Mouse (Mus musculus) liver, embryonic 15.5 days (tissue): ENCODE measurements around the gene Bnip3. TPM values are rescaled to one million over a fixed set of nuclear protein-coding genes. Genes with fewer than 3 reads are reported as not detected.

ENCODE experiments used
- ATAC-seq: fragments of 200-750 bp; cut with Nextera tagmentation; 2 replicates; pipeline ENCODE4 v1.8.0; 2017; ENCODE audit warnings: moderate number of reproducible peaks, mild to moderate bottlenecking, moderate library complexity; ENCODE audit not compliant: insufficient read depth
- H3K27ac ChIP-seq: fragments of 300-500 bp; sonication (generic); replicated peaks from 2 replicates; pipeline ENCODE4 v1.5.1; 2015; ENCODE audit warnings: mild to moderate bottlenecking, inconsistent platforms
- H3K27me3 ChIP-seq: fragments of 300-500 bp; sonication (generic); 2 replicates; pipeline ENCODE4 v1.6.1; 2015; ENCODE audit warnings: mild to moderate bottlenecking, inconsistent platforms
- H3K36me3 ChIP-seq: fragments of 300-500 bp; sonication (generic); replicated peaks from 2 replicates; pipeline ENCODE4 v1.6.1; 2015; ENCODE audit warnings: moderate library complexity, mild to moderate bottlenecking, inconsistent platforms
- H3K4me1 ChIP-seq: fragments of 300-500 bp; sonication (generic); replicated peaks from 2 replicates; pipeline ENCODE4 v1.6.1; 2015; ENCODE audit warnings: inconsistent platforms
- H3K4me2 ChIP-seq: fragments of 300-500 bp; sonication (generic); 2 replicates; pipeline ENCODE4 v1.6.1; 2015; ENCODE audit warnings: moderate library complexity, mild to moderate bottlenecking, inconsistent platforms
- H3K4me3 ChIP-seq: fragments of 300-500 bp; sonication (generic); replicated peaks from 2 replicates; pipeline ENCODE4 v1.5.1; 2015; ENCODE audit warnings: mild to moderate bottlenecking, inconsistent platforms
- H3K9ac ChIP-seq: fragments of 300-500 bp; sonication (generic); 2 replicates; pipeline ENCODE4 v1.6.1; 2015; ENCODE audit warnings: moderate library complexity, mild to moderate bottlenecking, inconsistent platforms
- H3K9me3 ChIP-seq: fragments of 300-500 bp; sonication (generic); replicated peaks from 2 replicates; pipeline ENCODE4 v1.6.1; 2016; ENCODE audit warnings: inconsistent platforms
- WGBS: fragments of 180-500 bp; shearing (Covaris S2); methylation state at CpG from one replicate; pipeline ENCODE4 v1.1.7; 2015; ENCODE audit warnings: mixed read lengths; ENCODE audit not compliant: insufficient replicate concordance; 5-methylcytosine and 5-hydroxymethylcytosine counted together
- polyA plus RNA-seq: library from polyadenylated mRNA; unstranded; fragments of >200 nt; fragmentation: Nextera tagmentation; extraction: Ambion mirVana; gene quantifications from 2 replicates; pipeline ENCODE4 v1.2.1, GENCODE M21; 2015

Gene Bnip3
- polyA plus RNA-seq, 1 experiment from 2014 or later: 119 TPM

- H3K4me3 ChIP-seq: no peak overlapping the region
- no peaks in the 10 kb centered on the region for H3K36me3 ChIP-seq
- H3K4me2 ChIP-seq: no peak overlapping the region
- no peaks in the 10 kb centered on the region for H3K4me1 ChIP-seq
- no peaks in the 10 kb centered on the region for H3K9me3 ChIP-seq
- WGBS: 51% methylated on average over 3 of the region's 3 CpGs
- H3K27ac ChIP-seq: no peak overlapping the region
- ATAC-seq: no peak
- peaks cover 24% of the 10 kb centered on the region for H3K27me3 ChIP-seq
- no peak overlapping the region for H3K9ac ChIP-seq
Measured at GRCm38 (mm10) chr7:138934523-138934922, 25.2 kb upstream of the Bnip3 start.

DNA sequence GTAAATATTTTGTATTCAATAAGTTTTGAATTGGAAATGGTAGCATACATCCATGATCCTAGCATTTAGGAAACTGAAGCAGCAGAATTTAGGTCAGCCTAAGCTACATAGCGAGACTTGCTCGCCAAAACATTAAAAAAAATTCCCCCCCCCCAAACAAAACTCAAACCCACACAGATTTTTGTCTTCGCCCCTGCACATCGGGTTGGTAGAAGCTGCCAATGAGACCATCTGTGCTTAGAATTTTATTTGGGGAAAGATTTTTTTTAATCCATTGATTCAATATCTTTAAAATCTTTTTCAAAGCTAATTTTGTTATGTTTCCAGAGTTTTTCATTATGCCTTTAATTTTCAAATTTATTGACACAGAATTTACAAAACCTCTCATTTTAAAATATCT is 19.1 kb upstream of the Bnip3 start:
- H3K4me2 ChIP-seq: no peak overlapping the region
- H3K36me3 ChIP-seq: no peaks in the 10 kb centered on the region
- WGBS: 76% methylated on average over 4 of the region's 4 CpGs
- H3K27ac ChIP-seq: no peak overlapping the region
- no peaks in the 10 kb centered on the region for H3K9me3 ChIP-seq
- H3K4me3 ChIP-seq: no peak overlapping the region
- no peaks in the 10 kb centered on the region for H3K27me3 ChIP-seq
- no peaks in the 10 kb centered on the region for H3K4me1 ChIP-seq
- H3K9ac ChIP-seq: no peak overlapping the region
- ATAC-seq: no peak

- no peak overlapping the region for H3K9ac ChIP-seq
- ATAC-seq: no peak
- WGBS: 3% methylated on average over 3 of the region's 3 CpGs
Measured at GRCm38 (mm10) chr7:138923756-138924425, 14.6 kb upstream of the Bnip3 start.

DNA sequence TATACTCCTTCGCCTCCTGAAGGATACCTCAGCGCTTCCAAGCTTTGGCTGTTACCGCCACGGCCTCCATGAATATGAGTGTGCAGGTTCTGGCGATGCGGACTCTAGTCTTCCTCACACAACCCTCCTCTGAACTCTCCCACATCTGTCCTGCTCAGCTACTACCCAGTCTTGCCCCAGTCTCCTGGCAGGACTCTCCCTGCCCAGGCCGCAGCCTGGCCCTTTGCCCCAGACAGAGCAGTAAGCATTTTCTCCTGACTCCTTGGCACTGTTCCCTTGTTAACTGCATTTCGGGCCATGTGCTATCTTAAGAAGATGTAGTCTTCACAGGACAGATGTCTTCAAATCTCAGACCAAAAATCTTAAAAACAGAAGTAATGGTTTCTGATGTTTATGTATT is 12.3 kb upstream of the Bnip3 start:
- no peak overlapping the region for H3K27ac ChIP-seq
- 82% methylated on average over 8 of the region's 8 CpGs for WGBS
- ATAC-seq: no peak
- peaks cover 16% of the 10 kb centered on the region for H3K4me1 ChIP-seq
- H3K4me3 ChIP-seq: no peak overlapping the region
- H3K27me3 ChIP-seq: no peaks in the 10 kb centered on the region
- H3K36me3 ChIP-seq: no peaks in the 10 kb centered on the region
- no peak overlapping the region for H3K4me2 ChIP-seq
- no peaks in the 10 kb centered on the region for H3K9me3 ChIP-seq
- no peak overlapping the region for H3K9ac ChIP-seq

More at GRCm38 (mm10) chr7:138923756-138924425, 14.6 kb upstream of the Bnip3 start:
- Histone ChIP-seq H3K27me3 (no peaks in the 10 kb centered on the region), H3K4me2 (no peak overlapping the region), H3K4me1 (peaks cover 15% of the 10 kb centered on the region), H3K27ac (no peak overlapping the region), H3K9me3 (no peaks in the 10 kb centered on the region), H3K4me3 (no peak overlapping the region), H3K36me3 (no peaks in the 10 kb centered on the region)

DNA sequence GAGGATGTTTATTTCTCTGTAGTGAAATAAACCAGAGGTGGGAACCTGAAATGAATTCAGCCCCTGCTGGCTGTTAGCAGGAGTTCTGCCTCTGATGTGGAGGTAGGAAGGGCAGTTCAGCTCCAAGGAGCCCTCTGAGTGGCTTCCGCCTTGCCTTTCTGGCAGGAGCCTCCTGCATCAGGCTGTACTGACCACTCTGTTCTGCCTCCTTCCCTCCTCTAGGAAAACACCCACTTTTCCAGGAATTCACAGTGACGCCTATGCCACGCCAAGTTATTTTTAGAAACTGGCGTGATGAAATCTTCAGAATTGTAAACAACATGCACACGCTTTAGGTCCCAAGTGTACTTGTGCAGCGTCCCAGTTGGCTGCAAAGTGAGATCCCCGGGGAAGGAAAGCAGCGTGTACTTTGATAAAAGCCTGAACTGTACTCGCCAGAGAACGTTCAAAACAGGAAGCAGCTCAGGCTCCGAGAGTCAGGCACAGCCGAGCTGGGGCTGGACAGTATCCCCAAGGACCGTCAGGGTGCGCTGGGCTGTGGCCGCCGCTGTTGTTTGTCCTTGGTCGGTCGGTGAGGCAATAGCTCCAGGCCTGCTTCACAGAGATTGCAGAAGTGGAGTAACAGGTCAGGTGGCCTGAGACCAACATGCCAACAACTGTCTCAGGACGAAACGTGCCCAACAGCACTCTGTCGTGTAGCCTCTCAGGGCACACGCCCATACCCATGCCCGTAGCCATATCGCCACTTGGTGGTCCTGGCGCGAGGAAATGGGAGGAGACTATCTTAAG is 10.0 kb upstream of the Bnip3 start:
- no peaks in the 10 kb centered on the region for H3K9me3 ChIP-seq
- peaks cover 16% of the 10 kb centered on the region for H3K4me1 ChIP-seq
- H3K36me3 ChIP-seq: no peaks in the 10 kb centered on the region
- H3K27ac ChIP-seq: peak overlapping the region; percentile 77
- H3K4me3 ChIP-seq: peak overlapping the region; percentile 46
- H3K9ac ChIP-seq: 0 out of 2 replicates have a peak overlapping the region, but pooled peaks have one; percentile 33
- peak overlapping the region; percentile 68 for H3K4me2 ChIP-seq
- H3K27me3 ChIP-seq: no peaks in the 10 kb centered on the region
- 1% methylated on average over 26 of the region's 26 CpGs for WGBS
- peak; percentile 83 for ATAC-seq

- H3K4me3 ChIP-seq: no peak overlapping the region
- no peak for ATAC-seq
- H3K4me2 ChIP-seq: no peak overlapping the region
- no peaks in the 10 kb centered on the region for H3K9me3 ChIP-seq
- 0 out of 2 replicates have a peak overlapping the region, but pooled peaks have one; percentile 19 for H3K27ac ChIP-seq
- H3K4me1 ChIP-seq: peaks cover 26% of the 10 kb centered on the region
- WGBS: 48% methylated on average over 3 of the region's 3 CpGs
- H3K27me3 ChIP-seq: no peaks in the 10 kb centered on the region
- no peaks in the 10 kb centered on the region for H3K36me3 ChIP-seq
- H3K9ac ChIP-seq: no peak overlapping the region
Measured at GRCm38 (mm10) chr7:138913616-138914015, 4.3 kb upstream of the Bnip3 start.

GRCm38 (mm10) chr7:138910193-138910562 is 859 bp upstream of the Bnip3 start:
- Histone ChIP-seq H3K4me2 (peak overlapping the region; percentile 93), H3K9me3 (no peaks in the 10 kb centered on the region), H3K27ac (peak overlapping the region; percentile 87), H3K4me3 (peak overlapping the region; percentile 78), H3K36me3 (no peaks in the 10 kb centered on the region), H3K27me3 (no peaks in the 10 kb centered on the region), H3K4me1 (peaks cover 56% of the 10 kb centered on the region), H3K9ac (peak overlapping the region; percentile 53)
- no peak for ATAC-seq
- WGBS: 23% methylated on average over 7 of the region's 7 CpGs

DNA sequence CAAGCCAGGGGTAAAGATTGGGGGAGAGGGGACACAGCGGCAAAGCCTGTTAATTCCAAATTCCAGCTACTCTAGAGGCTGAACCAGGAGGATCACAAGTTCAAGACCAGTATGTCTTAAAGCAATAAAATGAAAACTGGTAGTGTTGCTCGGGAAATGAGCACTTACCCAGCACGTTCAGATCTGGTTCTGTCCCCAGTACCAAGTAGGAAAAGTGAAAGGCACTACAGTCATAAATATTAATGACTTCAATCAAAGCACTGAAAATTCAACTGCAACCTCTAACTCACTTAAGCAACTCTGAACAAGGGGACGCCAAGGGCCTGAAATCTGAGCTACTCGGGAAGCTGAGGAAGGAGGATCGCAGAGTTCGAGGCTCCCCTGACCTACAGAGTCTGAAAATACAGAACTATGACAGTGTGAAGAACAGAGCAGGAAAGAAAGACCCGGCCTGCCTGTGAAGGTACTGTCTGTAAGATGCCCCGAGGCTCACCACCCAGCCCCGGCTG is 497 bp downstream of the Bnip3 start:
- ATAC-seq: peak; percentile 37
- Histone ChIP-seq H3K36me3 (no peaks in the 10 kb centered on the region), H3K4me3 (peak overlapping the region; percentile 78), H3K9ac (peak overlapping the region; percentile 92), H3K27ac (peak overlapping the region; percentile 84), H3K9me3 (no peaks in the 10 kb centered on the region), H3K27me3 (no peaks in the 10 kb centered on the region), H3K4me2 (peak overlapping the region; percentile 93), H3K4me1 (peaks cover 62% of the 10 kb centered on the region)
- 9% methylated on average over 10 of the region's 10 CpGs for WGBS

DNA sequence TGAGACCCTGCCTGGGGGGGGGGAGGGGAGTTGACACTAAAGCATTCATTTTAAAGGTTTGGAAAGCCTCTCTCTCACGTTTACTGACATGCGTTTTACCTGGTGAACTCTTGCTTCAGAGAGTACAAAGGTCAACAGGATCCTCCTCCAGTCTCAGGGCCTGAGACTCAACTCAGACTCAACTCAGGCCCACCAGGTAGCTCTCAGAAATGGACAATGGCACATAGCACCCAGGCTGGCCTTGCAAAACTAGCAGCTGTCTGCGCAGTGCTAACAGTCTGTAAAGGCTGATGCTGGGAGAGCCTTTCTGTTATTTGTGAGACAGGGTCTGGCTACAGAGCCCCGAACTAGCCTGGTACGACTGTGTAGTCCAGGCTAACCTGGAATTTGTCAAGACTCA is 1.3 kb downstream of the Bnip3 start:
- ATAC-seq: no peak
- peak overlapping the region; percentile 78 for H3K4me3 ChIP-seq
- no peaks in the 10 kb centered on the region for H3K9me3 ChIP-seq
- H3K36me3 ChIP-seq: no peaks in the 10 kb centered on the region
- H3K4me1 ChIP-seq: peaks cover 63% of the 10 kb centered on the region
- H3K27me3 ChIP-seq: no peaks in the 10 kb centered on the region
- WGBS: 73% methylated on average over 5 of the region's 5 CpGs
- peak overlapping the region; percentile 93 for H3K4me2 ChIP-seq
- H3K27ac ChIP-seq: peak overlapping the region; percentile 84
- H3K9ac ChIP-seq: peak overlapping the region; percentile 92; the same call in 1 of the 2 replicates

GRCm38 (mm10) chr7:138907043-138907442 is 2.3 kb downstream of the Bnip3 start:
- peaks cover 70% of the 10 kb centered on the region for H3K4me1 ChIP-seq
- no peaks in the 10 kb centered on the region for H3K27me3 ChIP-seq
- H3K9me3 ChIP-seq: no peaks in the 10 kb centered on the region
- peak overlapping the region; percentile 48 for H3K27ac ChIP-seq
- H3K9ac ChIP-seq: no peak overlapping the region
- peak overlapping the region; percentile 78 for H3K4me3 ChIP-seq
- ATAC-seq: peak; percentile 20
- H3K36me3 ChIP-seq: no peaks in the 10 kb centered on the region
- WGBS: 10% methylated on average over 7 of the region's 7 CpGs
- peak overlapping the region; percentile 55 for H3K4me2 ChIP-seq

DNA sequence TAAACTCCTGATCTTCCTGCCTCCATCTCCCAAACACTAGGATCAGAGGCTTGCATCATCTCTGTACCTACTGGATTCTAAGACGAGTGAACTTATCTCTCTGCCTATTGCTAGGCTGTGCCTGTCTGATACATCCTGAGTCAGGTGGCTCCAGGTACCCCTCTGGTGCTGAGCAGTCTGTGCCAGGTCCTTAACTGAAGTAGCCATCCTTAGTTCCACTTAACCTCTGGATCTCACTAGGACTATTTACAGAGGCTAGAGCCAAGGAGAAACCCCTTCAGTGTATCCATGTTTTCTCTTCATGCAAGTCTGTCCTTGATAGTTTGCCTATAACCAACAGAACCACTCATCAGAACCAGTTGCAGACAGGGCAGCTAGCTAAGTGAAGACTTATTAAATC is 2.9 kb downstream of the Bnip3 start:
- H3K36me3 ChIP-seq: no peaks in the 10 kb centered on the region
- peak overlapping the region; percentile 78 for H3K4me3 ChIP-seq
- 25% methylated on average over 1 of the region's 1 CpGs for WGBS
- no peak overlapping the region for H3K9ac ChIP-seq
- H3K4me1 ChIP-seq: peaks cover 71% of the 10 kb centered on the region
- no peaks in the 10 kb centered on the region for H3K9me3 ChIP-seq
- peak overlapping the region; percentile 48 for H3K27ac ChIP-seq
- ATAC-seq: no peak
- peak overlapping the region; percentile 55 for H3K4me2 ChIP-seq
- no peaks in the 10 kb centered on the region for H3K27me3 ChIP-seq
